Mouse (Mus musculus): Measurements from ENCODE around the gene Pmepa1. TPM values are rescaled to one million over a fixed set of nuclear protein-coding genes. Genes with fewer than 3 reads are reported as not detected.

The Pmepa1 gene
- polyA plus RNA-seq, 1 experiment from 2014 or later, result 9.0 TPM

GRCm38 (mm10) chr2:173181486-173181885, 94.8 kb downstream of the Pmepa1 start:
- TF ChIP-seq CTCF (IDR thresholded peaks at IDR 0.05; ENCODE audit: low read depth), result no peak
- H3K4me3 ChIP-seq (ENCODE audit: low read depth, low read length), result no peak overlapping the region
- H3K36me3 ChIP-seq (ENCODE audit: insufficient read depth), result no peaks in the 10 kb centered on the region
- DNase-seq, result no peak
- H3K27me3 ChIP-seq (ENCODE audit: insufficient read depth, low read length), result no peaks in the 10 kb centered on the region
- ATAC-seq (ENCODE audit: insufficient read depth), result no peak
- H3K4me1 ChIP-seq (ENCODE audit: insufficient read depth), result no peaks in the 10 kb centered on the region
- H3K9ac ChIP-seq, result no peak overlapping the region
- H3K27ac ChIP-seq (ENCODE audit: low read depth), result no peak overlapping the region
- 52% methylated on average over 5 of the region's 5 CpGs for WGBS
- H3K4me2 ChIP-seq, result no peak overlapping the region
- no peaks in the 10 kb centered on the region for H3K9me3 ChIP-seq (ENCODE audit: low read depth, low read length)

GRCm38 (mm10) chr2:173180721-173181388, 95.5 kb downstream of the Pmepa1 start:
- WGBS, result 65% methylated on average over 11 of the region's 11 CpGs
- no peak overlapping the region for H3K9ac ChIP-seq
- H3K9me3 ChIP-seq (ENCODE audit: low read depth, low read length), result no peaks in the 10 kb centered on the region
- no peak for TF ChIP-seq CTCF (IDR thresholded peaks at IDR 0.05; ENCODE audit: low read depth)
- no peak overlapping the region for H3K4me3 ChIP-seq (ENCODE audit: low read depth, low read length)
- no peaks in the 10 kb centered on the region for H3K4me1 ChIP-seq (ENCODE audit: insufficient read depth)
- DNase-seq (no peak), ATAC-seq (ENCODE audit: insufficient read depth) (no peak)
- H3K27ac ChIP-seq (ENCODE audit: low read depth), result no peak overlapping the region
- no peaks in the 10 kb centered on the region for H3K36me3 ChIP-seq (ENCODE audit: insufficient read depth)
- no peaks in the 10 kb centered on the region for H3K27me3 ChIP-seq (ENCODE audit: insufficient read depth, low read length)
- no peak overlapping the region for H3K4me2 ChIP-seq

- TF ChIP-seq CTCF (IDR thresholded peaks at IDR 0.05; ENCODE audit: low read depth), result no peak
- no peak for ATAC-seq (ENCODE audit: insufficient read depth)
- H3K4me2 ChIP-seq, result no peak overlapping the region
- no peaks in the 10 kb centered on the region for H3K27me3 ChIP-seq (ENCODE audit: insufficient read depth, low read length)
- H3K4me1 ChIP-seq (ENCODE audit: insufficient read depth), result no peaks in the 10 kb centered on the region
- no peak for DNase-seq
- no peak overlapping the region for H3K4me3 ChIP-seq (ENCODE audit: low read depth, low read length)
- WGBS, result 61% methylated on average over 4 of the region's 4 CpGs
- H3K36me3 ChIP-seq (ENCODE audit: insufficient read depth), result no peaks in the 10 kb centered on the region
- no peak overlapping the region for H3K9ac ChIP-seq
- H3K27ac ChIP-seq (ENCODE audit: low read depth), result no peak overlapping the region
- no peaks in the 10 kb centered on the region for H3K9me3 ChIP-seq (ENCODE audit: low read depth, low read length)
Observed at GRCm38 (mm10) chr2:173180026-173180425, 96.3 kb downstream of the Pmepa1 start.

- Histone ChIP-seq H3K4me1 (ENCODE audit: insufficient read depth) (no peaks in the 10 kb centered on the region), H3K4me2 (no peak overlapping the region), H3K27ac (ENCODE audit: low read depth) (no peak overlapping the region), H3K27me3 (ENCODE audit: insufficient read depth, low read length) (no peaks in the 10 kb centered on the region), H3K4me3 (ENCODE audit: low read depth, low read length) (no peak overlapping the region), H3K36me3 (ENCODE audit: insufficient read depth) (no peaks in the 10 kb centered on the region), H3K9ac (no peak overlapping the region), H3K9me3 (ENCODE audit: low read depth, low read length) (no peaks in the 10 kb centered on the region)
- no peak for ATAC-seq (ENCODE audit: insufficient read depth)
- 61% methylated on average over 7 of the region's 7 CpGs for WGBS
- TF ChIP-seq CTCF (IDR thresholded peaks at IDR 0.05; ENCODE audit: low read depth), result no peak
- DNase-seq, result no peak
Observed at GRCm38 (mm10) chr2:173179046-173179445, 97.3 kb downstream of the Pmepa1 start.

GRCm38 (mm10) chr2:173177951-173178350, 98.4 kb downstream of the Pmepa1 start:
- peaks cover under 1% of the 10 kb centered on the region; the same call in 1 of the 2 replicates for H3K27me3 ChIP-seq (ENCODE audit: insufficient read depth, low read length)
- DNase-seq (peak; percentile 43), ATAC-seq (ENCODE audit: insufficient read depth) (no peak)
- no peaks in the 10 kb centered on the region for H3K9me3 ChIP-seq (ENCODE audit: low read depth, low read length)
- no peak for TF ChIP-seq CTCF (IDR thresholded peaks at IDR 0.05; ENCODE audit: low read depth)
- H3K36me3 ChIP-seq (ENCODE audit: insufficient read depth), result no peaks in the 10 kb centered on the region
- no peak overlapping the region for H3K9ac ChIP-seq
- WGBS, result 72% methylated on average over 8 of the region's 8 CpGs
- no peak overlapping the region for H3K4me2 ChIP-seq
- no peak overlapping the region for H3K4me3 ChIP-seq (ENCODE audit: low read depth, low read length)
- H3K4me1 ChIP-seq (ENCODE audit: insufficient read depth), result no peaks in the 10 kb centered on the region
- H3K27ac ChIP-seq (ENCODE audit: low read depth), result no peak overlapping the region

- no peaks in the 10 kb centered on the region for H3K9me3 ChIP-seq (ENCODE audit: low read depth, low read length)
- no peak overlapping the region for H3K9ac ChIP-seq
- DNase-seq (no peak), ATAC-seq (ENCODE audit: insufficient read depth) (no peak)
- TF ChIP-seq CTCF (IDR thresholded peaks at IDR 0.05; ENCODE audit: low read depth), result no peak
- H3K36me3 ChIP-seq (ENCODE audit: insufficient read depth), result no peaks in the 10 kb centered on the region
- 61% methylated on average over 5 of the region's 5 CpGs for WGBS
- H3K27me3 ChIP-seq (ENCODE audit: insufficient read depth, low read length), result peaks cover 5% of the 10 kb centered on the region
- H3K4me1 ChIP-seq (ENCODE audit: insufficient read depth), result no peaks in the 10 kb centered on the region
- no peak overlapping the region for H3K4me3 ChIP-seq (ENCODE audit: low read depth, low read length)
- no peak overlapping the region for H3K27ac ChIP-seq (ENCODE audit: low read depth)
- no peak overlapping the region for H3K4me2 ChIP-seq
Observed at GRCm38 (mm10) chr2:173177481-173177880, 98.9 kb downstream of the Pmepa1 start.

GRCm38 (mm10) chr2:173175703-173176102, 100.6 kb downstream of the Pmepa1 start:
- peaks cover 23% of the 10 kb centered on the region for H3K27me3 ChIP-seq (ENCODE audit: insufficient read depth, low read length)
- WGBS, result 85% methylated on average over 5 of the region's 5 CpGs

More at GRCm38 (mm10) chr2:173175703-173176102, 100.6 kb downstream of the Pmepa1 start:
- Histone ChIP-seq H3K4me3 (ENCODE audit: low read depth, low read length) (no peak overlapping the region), H3K27ac (ENCODE audit: low read depth) (no peak overlapping the region), H3K4me1 (ENCODE audit: insufficient read depth) (peaks cover 9% of the 10 kb centered on the region), H3K36me3 (ENCODE audit: insufficient read depth) (no peaks in the 10 kb centered on the region), H3K9ac (no peak overlapping the region), H3K9me3 (ENCODE audit: low read depth, low read length) (no peaks in the 10 kb centered on the region), H3K4me2 (no peak overlapping the region)
- no peak for ATAC-seq (ENCODE audit: insufficient read depth)
- TF ChIP-seq CTCF (IDR thresholded peaks at IDR 0.05; ENCODE audit: low read depth), result peak; percentile 14; the same call in 1 of the 2 replicates
- no peak for DNase-seq
